Mouse (Mus musculus) neural tube, embryonic 13.5 days (tissue): ENCODE measurements around the gene Lbh. TPM values are rescaled to one million over a fixed set of nuclear protein-coding genes. Genes with fewer than 3 reads are reported as not detected.

Source experiments
- ATAC-seq: fragments of 200-750 bp; cut with Nextera tagmentation; 2 replicates; pipeline ENCODE4 v1.8.0; 2017; ENCODE audit warnings: low read depth, mild to moderate bottlenecking, moderate TSS enrichment, moderate library complexity
- H3K27ac ChIP-seq: fragments of 300-500 bp; sonication (generic); replicated peaks from 2 replicates; pipeline ENCODE4 v1.5.1; 2015; ENCODE audit warnings: moderate library complexity, mild to moderate bottlenecking, inconsistent platforms
- H3K27me3 ChIP-seq: fragments of 300-500 bp; sonication (generic); 2 replicates; pipeline ENCODE4 v1.6.1; 2015; ENCODE audit warnings: mild to moderate bottlenecking, inconsistent platforms
- H3K36me3 ChIP-seq: fragments of 300-500 bp; sonication (generic); 2 replicates; pipeline ENCODE4 v1.6.1; 2015; ENCODE audit warnings: mild to moderate bottlenecking, inconsistent platforms
- H3K4me1 ChIP-seq: fragments of 300-500 bp; sonication (generic); replicated peaks from 2 replicates; pipeline ENCODE4 v1.6.1; 2015; ENCODE audit warnings: inconsistent platforms
- H3K4me2 ChIP-seq: fragments of 300-500 bp; sonication (generic); 2 replicates; pipeline ENCODE4 v1.6.1; 2015; ENCODE audit warnings: inconsistent platforms, mild to moderate bottlenecking, moderate library complexity
- H3K4me3 ChIP-seq: fragments of 300-500 bp; sonication (generic); 2 replicates; pipeline ENCODE4 v1.5.1; 2015; ENCODE audit warnings: mild to moderate bottlenecking, inconsistent platforms
- H3K9ac ChIP-seq: fragments of 300-500 bp; sonication (generic); 2 replicates; pipeline ENCODE4 v1.6.1; 2015; ENCODE audit warnings: moderate library complexity, mild to moderate bottlenecking, inconsistent platforms
- H3K9me3 ChIP-seq: fragments of 300-500 bp; sonication (generic); 2 replicates; pipeline ENCODE4 v1.6.1; 2016; ENCODE audit warnings: inconsistent platforms
- WGBS: fragments of 180-500 bp; shearing (Covaris S2); methylation state at CpG from one replicate; pipeline ENCODE4 v1.1.7; 2015; 5-methylcytosine and 5-hydroxymethylcytosine counted together
- polyA plus RNA-seq: library from polyadenylated mRNA; unstranded; fragments of >200 nt; fragmentation: Nextera tagmentation; extraction: Ambion mirVana; gene quantifications from 2 replicates; pipeline ENCODE4 v1.2.1, GENCODE M21; 2015

Gene Lbh
- polyA plus RNA-seq, 1 experiment from 2014 or later: 6.3 TPM

GRCm38 (mm10) chr17:72901021-72901420 lies 17.1 kb upstream of the Lbh start:
- Histone ChIP-seq H3K36me3 (no peaks in the 10 kb centered on the region), H3K4me1 (no peaks in the 10 kb centered on the region), H3K4me2 (no peak overlapping the region), H3K4me3 (no peak overlapping the region), H3K9ac (no peak overlapping the region), H3K27ac (no peak overlapping the region), H3K9me3 (no peaks in the 10 kb centered on the region), H3K27me3 (no peaks in the 10 kb centered on the region)
- no peak for ATAC-seq
- 89% methylated on average over 6 of the region's 6 CpGs for WGBS

GRCm38 (mm10) chr17:72901705-72902104 lies 16.4 kb upstream of the Lbh start:
- Histone ChIP-seq H3K9ac (no peak overlapping the region), H3K9me3 (no peaks in the 10 kb centered on the region), H3K36me3 (no peaks in the 10 kb centered on the region), H3K4me1 (no peaks in the 10 kb centered on the region), H3K4me2 (no peak overlapping the region), H3K27me3 (no peaks in the 10 kb centered on the region), H3K4me3 (no peak overlapping the region), H3K27ac (no peak overlapping the region)
- no peak for ATAC-seq
- WGBS: 79% methylated on average over 4 of the region's 4 CpGs

GRCm38 (mm10) chr17:72903321-72903720 lies 14.8 kb upstream of the Lbh start:
- Histone ChIP-seq H3K4me1 (no peaks in the 10 kb centered on the region), H3K9ac (no peak overlapping the region), H3K27me3 (no peaks in the 10 kb centered on the region), H3K36me3 (no peaks in the 10 kb centered on the region), H3K4me2 (no peak overlapping the region), H3K27ac (no peak overlapping the region), H3K9me3 (no peaks in the 10 kb centered on the region), H3K4me3 (no peak overlapping the region)
- 95% methylated on average over 5 of the region's 5 CpGs for WGBS
- ATAC-seq: no peak

GRCm38 (mm10) chr17:72903921-72904421 lies 14.1 kb upstream of the Lbh start:
- no peak overlapping the region for H3K27ac ChIP-seq
- no peak overlapping the region for H3K4me2 ChIP-seq
- H3K4me1 ChIP-seq: no peaks in the 10 kb centered on the region
- no peaks in the 10 kb centered on the region for H3K36me3 ChIP-seq
- no peaks in the 10 kb centered on the region for H3K9me3 ChIP-seq
- H3K27me3 ChIP-seq: no peaks in the 10 kb centered on the region
- no peak overlapping the region for H3K9ac ChIP-seq
- 83% methylated on average over 9 of the region's 9 CpGs for WGBS
- ATAC-seq: no peak
- no peak overlapping the region for H3K4me3 ChIP-seq

GRCm38 (mm10) chr17:72904873-72905272 lies 13.2 kb upstream of the Lbh start:
- H3K9ac ChIP-seq: no peak overlapping the region
- 86% methylated on average over 7 of the region's 7 CpGs for WGBS

GRCm38 (mm10) chr17:72906231-72906896 lies 11.7 kb upstream of the Lbh start:
- no peak overlapping the region for H3K27ac ChIP-seq
- H3K9me3 ChIP-seq: no peaks in the 10 kb centered on the region
- ATAC-seq: no peak
- no peaks in the 10 kb centered on the region for H3K36me3 ChIP-seq
- H3K9ac ChIP-seq: no peak overlapping the region
- WGBS: 76% methylated on average over 10 of the region's 10 CpGs
- no peak overlapping the region for H3K4me3 ChIP-seq
- no peaks in the 10 kb centered on the region for H3K4me1 ChIP-seq
- no peaks in the 10 kb centered on the region for H3K27me3 ChIP-seq
- H3K4me2 ChIP-seq: no peak overlapping the region

More at GRCm38 (mm10) chr17:72904873-72905272, 13.2 kb upstream of the Lbh start:
- Histone ChIP-seq H3K27me3 (no peaks in the 10 kb centered on the region), H3K4me3 (no peak overlapping the region), H3K36me3 (no peaks in the 10 kb centered on the region), H3K9me3 (no peaks in the 10 kb centered on the region), H3K4me1 (no peaks in the 10 kb centered on the region), H3K27ac (no peak overlapping the region), H3K4me2 (no peak overlapping the region)
- no peak for ATAC-seq

GRCm38 (mm10) chr17:72907211-72907610 lies 10.9 kb upstream of the Lbh start:
- WGBS: 85% methylated on average over 9 of the region's 9 CpGs
- no peak overlapping the region for H3K4me3 ChIP-seq
- H3K36me3 ChIP-seq: no peaks in the 10 kb centered on the region
- H3K27me3 ChIP-seq: no peaks in the 10 kb centered on the region
- H3K4me2 ChIP-seq: no peak overlapping the region
- no peak overlapping the region for H3K27ac ChIP-seq
- no peak for ATAC-seq
- no peaks in the 10 kb centered on the region for H3K4me1 ChIP-seq
- H3K9me3 ChIP-seq: no peaks in the 10 kb centered on the region
- H3K9ac ChIP-seq: no peak overlapping the region

GRCm38 (mm10) chr17:72907777-72908176 lies 10.3 kb upstream of the Lbh start:
- 86% methylated on average over 8 of the region's 8 CpGs for WGBS
- no peak for ATAC-seq

GRCm38 (mm10) chr17:72908561-72908960 lies 9.5 kb upstream of the Lbh start:
- Histone ChIP-seq H3K4me3 (no peak overlapping the region), H3K4me1 (no peaks in the 10 kb centered on the region), H3K9me3 (no peaks in the 10 kb centered on the region), H3K27me3 (no peaks in the 10 kb centered on the region), H3K9ac (no peak overlapping the region), H3K27ac (no peak overlapping the region), H3K36me3 (no peaks in the 10 kb centered on the region), H3K4me2 (no peak overlapping the region)
- no peak for ATAC-seq
- WGBS: 87% methylated on average over 3 of the region's 3 CpGs

More at GRCm38 (mm10) chr17:72907777-72908176, 10.3 kb upstream of the Lbh start:
- H3K9me3 ChIP-seq: no peaks in the 10 kb centered on the region
- H3K9ac ChIP-seq: no peak overlapping the region
- no peak overlapping the region for H3K4me2 ChIP-seq
- no peaks in the 10 kb centered on the region for H3K27me3 ChIP-seq
- no peaks in the 10 kb centered on the region for H3K4me1 ChIP-seq
- no peak overlapping the region for H3K27ac ChIP-seq
- no peak overlapping the region for H3K4me3 ChIP-seq
- H3K36me3 ChIP-seq: no peaks in the 10 kb centered on the region

GRCm38 (mm10) chr17:72909061-72909852 lies 8.8 kb upstream of the Lbh start:
- Histone ChIP-seq H3K27ac (no peak overlapping the region), H3K4me2 (no peak overlapping the region), H3K9me3 (no peaks in the 10 kb centered on the region), H3K27me3 (no peaks in the 10 kb centered on the region), H3K4me1 (no peaks in the 10 kb centered on the region), H3K36me3 (no peaks in the 10 kb centered on the region), H3K4me3 (no peak overlapping the region), H3K9ac (no peak overlapping the region)
- no peak for ATAC-seq
- 88% methylated on average over 7 of the region's 7 CpGs for WGBS

- Histone ChIP-seq H3K4me1 (no peaks in the 10 kb centered on the region), H3K27ac (no peak overlapping the region), H3K27me3 (no peaks in the 10 kb centered on the region), H3K9me3 (no peaks in the 10 kb centered on the region), H3K9ac (no peak overlapping the region), H3K4me3 (no peak overlapping the region), H3K4me2 (no peak overlapping the region), H3K36me3 (no peaks in the 10 kb centered on the region)
- WGBS: 74% methylated on average over 11 of the region's 11 CpGs
- ATAC-seq: no peak
Observed at GRCm38 (mm10) chr17:72911283-72911682, 6.8 kb upstream of the Lbh start.

- no peak overlapping the region for H3K27ac ChIP-seq
Observed at GRCm38 (mm10) chr17:72911751-72912150, 6.4 kb upstream of the Lbh start.

More at GRCm38 (mm10) chr17:72911751-72912150, 6.4 kb upstream of the Lbh start:
- no peaks in the 10 kb centered on the region for H3K9me3 ChIP-seq
- no peaks in the 10 kb centered on the region for H3K27me3 ChIP-seq
- ATAC-seq: no peak
- H3K4me1 ChIP-seq: peaks cover 4% of the 10 kb centered on the region; the same call in 1 of the 2 replicates
- H3K4me2 ChIP-seq: no peak overlapping the region
- H3K36me3 ChIP-seq: no peaks in the 10 kb centered on the region
- no peak overlapping the region for H3K4me3 ChIP-seq
- WGBS: 55% methylated on average over 1 of the region's 1 CpGs
- H3K9ac ChIP-seq: no peak overlapping the region
